Mouse (Mus musculus) forebrain, embryonic 16.5 days (tissue): ENCODE data around the gene Glmp. TPM values are rescaled to one million over a fixed set of nuclear protein-coding genes. Genes with fewer than 3 reads are reported as not detected.

ENCODE experiments used
- ATAC-seq: fragments of 200-750 bp; cut with Nextera tagmentation; 2 replicates; pipeline ENCODE4 v1.8.0; 2017; ENCODE audit warnings: mild to moderate bottlenecking, moderate library complexity
- H3K27ac ChIP-seq: fragments of 300-500 bp; sonication (generic); 2 replicates; pipeline ENCODE4 v1.5.1; 2014; ENCODE audit warnings: low read length, control low read depth
- H3K27me3 ChIP-seq: fragments of 300-500 bp; sonication (generic); replicated peaks from 2 replicates; pipeline ENCODE4 v1.6.1; 2014; ENCODE audit warnings: low read length; ENCODE audit not compliant: control insufficient read depth, insufficient read depth
- H3K36me3 ChIP-seq: fragments of 300-500 bp; sonication (generic); 2 replicates; pipeline ENCODE4 v1.6.1; 2014; ENCODE audit not compliant: control insufficient read depth, insufficient read depth
- H3K4me1 ChIP-seq: fragments of 300-500 bp; sonication (generic); replicated peaks from 2 replicates; pipeline ENCODE4 v1.6.1; 2014; ENCODE audit warnings: low read length; ENCODE audit not compliant: control insufficient read depth, insufficient read depth
- H3K4me2 ChIP-seq: fragments of 300-500 bp; sonication (generic); 2 replicates; pipeline ENCODE4 v1.6.1; 2014; ENCODE audit warnings: mild to moderate bottlenecking, low read length, control low read depth
- H3K4me3 ChIP-seq: fragments of 300-500 bp; sonication (generic); replicated peaks from 2 replicates; pipeline ENCODE4 v1.5.1; 2014; ENCODE audit warnings: mild to moderate bottlenecking, low read length, control low read depth
- H3K9ac ChIP-seq: fragments of 300-500 bp; sonication (generic); replicated peaks from 2 replicates; pipeline ENCODE4 v1.6.1; 2014; ENCODE audit warnings: low read depth, low read length, control low read depth
- H3K9me3 ChIP-seq: fragments of 300-500 bp; sonication (generic); 2 replicates; pipeline ENCODE4 v1.6.1; 2016; ENCODE audit warnings: low read length; ENCODE audit not compliant: control insufficient read depth
- WGBS: fragments of 180-500 bp; shearing (Covaris S2); extraction: QIAGEN DNeasy Blood & Tissue Kit; methylation state at CpG from one replicate; pipeline ENCODE4 v1.1.7; 2014; 5-methylcytosine and 5-hydroxymethylcytosine counted together
- polyA plus RNA-seq: library from polyadenylated mRNA; unstranded; fragments of >200 nt; fragmentation: Nextera tagmentation; extraction: Ambion mirVana; gene quantifications from 2 replicates; pipeline ENCODE4 v1.2.1, GENCODE M21; 2015

Glmp gene
- polyA plus RNA-seq, 1 experiment from 2014 or later, result 93.0 TPM

DNA sequence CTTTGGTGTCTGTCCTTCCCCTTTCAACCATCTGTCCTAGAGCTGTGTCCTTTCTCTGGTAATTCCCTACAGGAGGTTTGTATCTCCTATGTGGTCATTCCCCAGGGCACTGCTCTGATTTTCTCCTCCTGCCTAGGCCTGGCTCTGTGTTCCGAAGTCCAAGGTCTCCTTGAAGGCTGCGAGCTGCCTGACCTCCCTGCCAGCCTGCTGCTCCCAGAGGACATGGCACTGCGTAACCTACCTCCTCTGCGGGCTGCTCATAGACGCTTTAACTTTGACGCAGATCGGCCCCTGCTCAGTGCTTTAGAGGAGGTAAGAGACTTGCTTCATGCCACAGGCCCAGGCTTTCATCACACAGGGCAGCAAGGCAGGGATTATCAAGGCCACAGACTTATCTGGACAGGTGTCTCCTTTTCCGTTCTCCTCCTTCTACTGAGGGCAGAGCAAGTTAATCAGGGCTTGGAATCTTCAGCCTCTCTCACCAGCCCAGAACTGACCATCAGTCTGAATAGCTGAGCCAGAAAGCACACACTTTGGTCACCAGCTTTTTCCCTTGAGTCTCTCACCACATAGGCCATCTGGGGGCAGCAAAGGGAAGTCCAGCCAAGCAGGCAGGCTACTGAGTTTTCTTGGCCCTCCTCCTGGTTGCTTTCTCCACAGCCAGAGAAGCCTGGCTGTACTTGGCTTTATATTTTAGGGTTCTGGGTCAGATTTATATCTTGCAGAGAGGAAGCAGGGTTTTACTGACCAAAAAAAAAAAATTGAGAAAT, 29.8 kb downstream of the Glmp start:
- WGBS, result 95% methylated on average over 8 of the region's 8 CpGs

DNA sequence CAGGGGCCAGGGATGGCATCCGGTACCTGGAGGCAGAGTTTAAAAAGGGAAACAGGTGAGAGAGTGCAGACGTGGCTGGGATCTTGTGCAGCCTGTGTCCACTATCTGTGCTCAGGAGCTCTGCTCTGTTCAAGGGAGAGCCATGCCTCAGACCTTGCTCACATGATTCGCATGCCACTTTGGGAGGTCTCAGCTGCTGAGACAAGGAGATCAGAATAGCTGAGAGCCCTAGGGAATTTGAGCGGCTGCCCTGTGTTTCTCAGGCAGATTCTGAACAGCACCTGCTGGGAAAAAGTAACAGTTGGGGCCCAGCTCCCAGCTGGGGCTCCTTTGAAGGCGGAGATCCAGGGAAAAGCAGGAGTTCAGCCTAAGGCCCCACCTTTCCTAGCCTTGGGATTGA, 34.8 kb downstream of the Glmp start:
- 75% methylated on average over 5 of the region's 5 CpGs for WGBS
- ATAC-seq, result no peak
- peaks cover 59% of the 10 kb centered on the region for H3K36me3 ChIP-seq
- no peak overlapping the region for H3K27ac ChIP-seq
- H3K9ac ChIP-seq, result no peak overlapping the region
- H3K4me1 ChIP-seq, result no peaks in the 10 kb centered on the region
- no peaks in the 10 kb centered on the region for H3K27me3 ChIP-seq
- H3K4me3 ChIP-seq, result no peak overlapping the region
- H3K9me3 ChIP-seq, result no peaks in the 10 kb centered on the region
- H3K4me2 ChIP-seq, result no peak overlapping the region

More for the DNA sequence above, 29.8 kb downstream of the Glmp start:
- peaks cover 76% of the 10 kb centered on the region for H3K36me3 ChIP-seq
- no peak overlapping the region for H3K27ac ChIP-seq
- H3K4me1 ChIP-seq, result no peaks in the 10 kb centered on the region
- no peaks in the 10 kb centered on the region for H3K27me3 ChIP-seq
- no peaks in the 10 kb centered on the region for H3K9me3 ChIP-seq
- ATAC-seq, result no peak
- H3K4me3 ChIP-seq, result no peak overlapping the region
- H3K4me2 ChIP-seq, result no peak overlapping the region
- H3K9ac ChIP-seq, result no peak overlapping the region

DNA sequence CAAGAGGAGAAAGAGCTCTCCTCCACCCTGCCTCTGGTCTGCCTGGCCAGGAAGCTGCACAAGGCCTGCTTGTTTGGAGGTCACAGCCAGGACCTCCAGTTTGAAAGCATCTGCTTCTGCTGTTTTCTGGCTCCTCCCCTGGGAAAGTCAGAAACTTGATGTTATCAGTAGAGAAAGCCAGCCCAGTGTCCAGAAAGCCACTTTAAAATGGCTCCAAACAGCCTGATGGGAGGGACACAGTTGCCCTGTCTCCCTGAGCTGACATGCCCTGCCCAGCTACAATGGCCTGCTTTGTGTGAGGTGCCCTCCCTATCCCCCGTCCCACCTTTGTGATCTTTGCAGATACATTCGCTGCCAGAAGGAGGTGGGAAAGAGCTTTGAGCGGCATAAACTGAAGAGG, 35.2 kb downstream of the Glmp start:
- Histone ChIP-seq H3K4me3 (no peak overlapping the region), H3K27me3 (no peaks in the 10 kb centered on the region), H3K36me3 (peaks cover 55% of the 10 kb centered on the region), H3K4me1 (no peaks in the 10 kb centered on the region), H3K4me2 (no peak overlapping the region), H3K9ac (no peak overlapping the region), H3K27ac (no peak overlapping the region), H3K9me3 (no peaks in the 10 kb centered on the region)
- 63% methylated on average over 3 of the region's 3 CpGs for WGBS
- ATAC-seq, result no peak

- no peaks in the 10 kb centered on the region for H3K9me3 ChIP-seq
- H3K9ac ChIP-seq, result no peak overlapping the region
- H3K27ac ChIP-seq, result no peak overlapping the region
- 78% methylated on average over 6 of the region's 6 CpGs for WGBS
- H3K4me2 ChIP-seq, result no peak overlapping the region
- H3K36me3 ChIP-seq, result peaks cover 44% of the 10 kb centered on the region
- H3K4me1 ChIP-seq, result no peaks in the 10 kb centered on the region
- no peaks in the 10 kb centered on the region; the same call in 1 of the 2 replicates for H3K27me3 ChIP-seq
- no peak for ATAC-seq
- no peak overlapping the region for H3K4me3 ChIP-seq
Measured at GRCm38 (mm10) chr3:88361096-88361495, 36.3 kb downstream of the Glmp start.

DNA sequence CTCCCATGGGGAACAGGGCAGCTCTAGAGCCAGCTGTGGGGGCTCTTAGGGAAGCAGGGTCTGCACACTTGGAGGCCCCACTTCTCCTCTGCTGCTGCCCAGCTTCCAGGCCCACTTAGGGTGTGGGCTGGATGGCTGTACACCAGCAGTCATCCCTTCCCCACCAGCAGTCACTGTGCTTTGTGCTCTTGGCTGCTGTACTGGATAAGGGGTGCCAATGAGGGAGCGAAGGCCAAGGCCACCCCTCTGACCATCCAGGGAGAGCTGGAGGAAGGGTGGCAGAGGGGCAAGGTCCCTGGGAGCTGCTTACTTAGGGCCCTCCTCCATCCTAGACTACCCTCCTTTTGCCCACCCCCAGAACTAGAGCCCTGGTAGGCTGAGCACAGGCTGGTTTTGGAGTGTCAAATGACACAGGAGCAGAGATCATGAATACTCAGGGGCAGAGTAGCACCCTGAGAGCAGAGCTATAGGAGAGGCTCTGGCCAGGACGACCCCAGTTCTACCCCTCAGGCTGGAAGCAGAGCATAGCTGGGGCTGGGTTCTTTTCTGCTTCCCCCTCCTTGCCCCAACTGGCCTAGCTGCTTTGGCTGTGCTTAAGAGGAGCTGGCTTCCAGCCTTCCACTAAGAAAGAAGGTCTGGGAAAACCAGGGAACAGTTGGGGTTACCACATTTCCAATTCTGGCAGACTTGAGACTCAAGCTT, 36.9 kb downstream of the Glmp start:
- 94% methylated on average over 2 of the region's 2 CpGs for WGBS
- Histone ChIP-seq H3K4me3 (no peak overlapping the region), H3K36me3 (peaks cover 37% of the 10 kb centered on the region), H3K4me1 (no peaks in the 10 kb centered on the region), H3K9me3 (no peaks in the 10 kb centered on the region), H3K9ac (no peak overlapping the region), H3K27me3 (no peaks in the 10 kb centered on the region; the same call in 1 of the 2 replicates), H3K4me2 (no peak overlapping the region), H3K27ac (no peak overlapping the region)
- no peak for ATAC-seq

- no peak overlapping the region for H3K27ac ChIP-seq
- no peak for ATAC-seq
- no peak overlapping the region for H3K9ac ChIP-seq
- peaks cover 24% of the 10 kb centered on the region for H3K36me3 ChIP-seq
- H3K27me3 ChIP-seq, result no peaks in the 10 kb centered on the region; the same call in 1 of the 2 replicates
- no peak overlapping the region for H3K4me2 ChIP-seq
- no peaks in the 10 kb centered on the region for H3K9me3 ChIP-seq
- H3K4me3 ChIP-seq, result no peak overlapping the region
- WGBS, result 37% methylated on average over 4 of the region's 4 CpGs
- H3K4me1 ChIP-seq, result no peaks in the 10 kb centered on the region
Measured at GRCm38 (mm10) chr3:88363700-88364099, 38.9 kb downstream of the Glmp start.

GRCm38 (mm10) chr3:88364337-88364736, 39.5 kb downstream of the Glmp start, which contains the start of gene Paqr6:
TSS of gene Paqr6 (plus strand) at chr3:88364584.
- H3K4me2 ChIP-seq, result no peak within 1 kb of the TSS
- WGBS, result 6% methylated on average over 14 of the region's 16 CpGs

GRCm38 (mm10) chr3:88365705-88366361, 41.0 kb downstream of the Glmp start:
- Histone ChIP-seq H3K27me3 (no peaks in the 10 kb centered on the region; the same call in 1 of the 2 replicates), H3K4me3 (no peak overlapping the region), H3K4me2 (no peak overlapping the region), H3K4me1 (no peaks in the 10 kb centered on the region), H3K9me3 (0 out of 2 replicates have a peak, but pooled peaks cover 6% of the 10 kb centered on the region), H3K9ac (no peak overlapping the region), H3K27ac (no peak overlapping the region), H3K36me3 (peaks cover 8% of the 10 kb centered on the region)
- 46% methylated on average over 34 of the region's 34 CpGs for WGBS
- no peak for ATAC-seq

More at GRCm38 (mm10) chr3:88364337-88364736, 39.5 kb downstream of the Glmp start, which contains the start of gene Paqr6:
- H3K9ac ChIP-seq, result no peak within 1 kb of the TSS
- H3K4me1 ChIP-seq, result no peaks in the 10 kb centered on the region
- no peaks in the 10 kb centered on the region for H3K9me3 ChIP-seq
- peaks cover 21% of the 10 kb centered on the region for H3K36me3 ChIP-seq
- no peak within 1 kb of the TSS for H3K4me3 ChIP-seq
- no peaks in the 10 kb centered on the region; the same call in 1 of the 2 replicates for H3K27me3 ChIP-seq
- no peak within 1 kb of the TSS for H3K27ac ChIP-seq
- ATAC-seq, result no peak
